Mouse (Mus musculus) retina, postnatal 7 days (tissue): ENCODE measurements around the gene 4930451I11Rik.
A peak's percentile ranks its signal among the peaks of the same experiment; 100 is the strongest.

ENCODE experiments used
- DNase-seq: peaks from one replicate; pipeline ENCODE4 v3.0.0-alpha.2; 2012; ENCODE audit warnings: low read depth, low spot score

The 4930451I11Rik gene

DNA sequence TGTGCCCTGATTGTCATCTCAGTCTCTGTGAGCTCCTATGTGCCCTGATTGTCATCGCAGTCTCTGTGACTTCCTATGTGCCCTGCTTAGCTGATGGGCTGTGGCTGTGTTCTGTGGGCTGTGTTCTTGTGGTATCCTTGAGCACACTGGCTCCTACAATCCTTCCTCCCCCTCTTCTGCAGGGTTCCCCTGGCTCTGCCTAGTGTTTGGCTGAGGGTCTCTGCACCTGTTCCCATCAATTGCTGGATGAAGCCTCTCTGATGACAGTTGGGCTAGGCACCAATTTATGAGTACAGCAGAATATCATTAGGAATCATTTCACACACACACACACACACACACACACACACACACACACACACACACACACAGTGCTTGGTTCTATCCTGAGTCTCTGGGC lies 1.9 kb upstream of the 4930451I11Rik start:
- DNase-seq = no peak

DNA sequence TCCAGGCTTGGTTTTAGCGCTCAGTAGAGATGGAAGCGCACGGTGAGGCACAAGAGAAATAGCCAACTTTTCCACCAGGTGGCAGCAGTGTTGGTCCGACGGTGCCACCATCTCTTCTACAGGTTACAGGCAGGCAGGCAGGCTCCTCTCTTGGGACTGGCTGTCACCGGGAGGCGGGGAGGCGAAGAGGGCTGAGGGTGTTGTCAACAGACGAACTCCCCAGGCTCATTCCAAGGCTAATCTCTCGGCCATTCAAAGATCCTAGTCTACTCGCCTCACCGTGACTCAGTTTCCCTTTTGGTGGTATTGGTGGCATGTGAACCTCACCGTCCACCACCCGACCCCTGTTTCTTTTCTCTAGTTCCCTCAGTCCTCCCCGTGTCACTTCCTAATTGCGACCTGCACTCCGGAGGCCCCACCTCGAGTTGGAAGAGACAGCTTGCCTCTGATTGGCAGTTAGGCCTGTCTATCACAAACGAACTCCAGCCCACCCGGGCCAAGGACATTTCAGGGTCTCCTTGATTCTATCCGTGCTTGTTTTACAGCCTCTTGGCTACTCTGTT lies 678 bp upstream of the 4930451I11Rik start:
- peak; percentile 71 for DNase-seq

- peak; percentile 53 for DNase-seq
Measured at GRCm38 (mm10) chr7:126825952-126826351, 5.5 kb downstream of the 4930451I11Rik start.

- no peak for DNase-seq
Measured at GRCm38 (mm10) chr7:126825403-126825802, 6.0 kb downstream of the 4930451I11Rik start.

GRCm38 (mm10) chr7:126823940-126824339 lies 7.5 kb downstream of the 4930451I11Rik start:
- DNase-seq = no peak

- peak; percentile 49 for DNase-seq
Measured at GRCm38 (mm10) chr7:126823202-126823711, 8.2 kb downstream of the 4930451I11Rik start.

DNA sequence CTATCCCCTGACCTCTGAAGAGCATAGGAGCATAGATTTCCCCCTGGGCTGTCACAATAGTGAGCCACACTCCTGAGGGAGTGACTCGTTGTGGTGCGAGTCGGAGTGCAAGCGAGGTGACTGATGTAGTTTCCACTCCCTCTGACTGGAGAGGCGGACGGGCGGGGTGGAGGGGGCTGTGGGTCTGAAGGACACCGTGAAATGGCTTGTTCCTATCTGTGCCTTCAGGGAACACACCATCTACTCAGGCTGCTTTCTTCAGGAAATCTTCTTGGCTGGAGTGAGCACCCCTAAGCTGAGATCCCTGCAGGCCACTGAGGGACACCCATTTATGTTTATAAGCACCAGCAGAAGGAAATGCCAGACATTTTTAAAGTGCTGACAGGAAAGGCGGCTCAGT lies 8.7 kb downstream of the 4930451I11Rik start:
- no peak for DNase-seq

DNA sequence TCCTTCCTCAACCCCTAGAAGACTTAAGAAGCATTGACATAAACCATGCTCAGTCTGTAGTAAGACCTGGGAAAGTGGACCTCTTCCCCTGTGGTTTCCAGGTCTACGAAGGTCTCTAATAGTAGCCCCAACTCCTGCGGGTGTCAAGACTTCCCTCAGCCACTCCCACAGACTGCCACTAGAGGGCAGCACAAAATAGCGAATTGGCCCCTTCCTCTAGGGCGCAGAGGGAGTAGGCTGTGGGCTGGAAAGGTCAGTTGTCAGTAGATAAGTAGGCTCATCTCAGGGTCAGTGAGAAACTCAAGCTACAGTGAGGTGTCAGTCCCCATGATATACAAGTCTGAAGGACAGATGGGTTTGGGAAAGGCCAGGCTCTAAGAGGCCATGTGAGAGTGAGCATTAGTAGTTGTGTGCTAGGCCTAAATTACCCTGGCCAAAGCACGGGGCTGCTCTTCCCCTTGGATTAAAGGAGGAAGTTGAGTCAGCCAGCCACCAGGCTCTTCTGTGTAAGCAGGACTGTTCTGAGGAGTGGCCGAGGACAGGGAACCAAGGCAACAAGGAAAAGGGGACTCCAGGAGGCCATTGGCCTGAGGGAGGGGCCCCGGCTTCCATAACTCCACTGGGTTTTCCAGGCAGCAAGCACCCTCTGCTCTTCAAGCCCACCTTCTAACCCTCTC lies 9.5 kb downstream of the 4930451I11Rik start:
- DNase-seq = peak; percentile 90

- no peak for DNase-seq
Measured at GRCm38 (mm10) chr7:126818818-126819217, 12.6 kb downstream of the 4930451I11Rik start.

DNA sequence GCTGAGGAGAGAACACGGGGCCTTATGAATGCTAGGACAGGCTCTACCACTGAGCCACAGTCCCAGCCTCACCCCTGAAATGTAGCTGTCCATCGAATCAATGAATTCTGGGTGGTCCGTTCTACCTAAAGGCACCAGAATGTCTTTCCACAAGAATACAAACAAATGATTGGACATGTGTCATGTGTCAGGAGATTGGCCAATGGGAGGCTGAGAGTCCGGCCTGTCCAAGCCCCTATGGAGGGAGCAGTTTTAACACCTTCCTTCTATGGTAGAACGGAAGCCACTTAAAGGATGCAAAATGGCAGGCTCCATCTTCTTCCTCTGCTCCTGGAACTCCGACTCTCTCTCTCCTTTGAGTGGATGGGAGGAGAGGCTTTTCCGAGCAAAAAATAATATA lies 13.8 kb downstream of the 4930451I11Rik start:
- no peak for DNase-seq

DNA sequence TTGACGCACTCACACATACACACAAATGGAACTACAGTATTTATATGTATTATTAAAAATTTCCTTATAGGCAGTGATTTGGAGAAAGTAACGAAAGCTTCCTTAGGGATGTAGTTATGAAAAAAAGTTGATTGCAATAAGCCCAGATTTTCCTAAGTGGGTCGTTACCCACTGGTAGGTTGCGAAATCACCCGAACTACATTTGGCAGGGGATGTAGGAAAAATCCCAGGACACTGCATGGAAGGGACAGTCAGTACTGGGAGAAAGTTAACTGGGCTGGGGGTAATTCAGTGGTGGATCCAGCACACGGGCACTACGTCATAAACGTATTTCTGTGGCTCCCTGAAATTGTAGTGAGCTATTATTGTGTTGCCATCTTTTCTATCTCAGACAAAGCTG lies 14.9 kb downstream of the 4930451I11Rik start:
- no peak for DNase-seq

- no peak for DNase-seq
Measured at GRCm38 (mm10) chr7:126815726-126816222, 15.7 kb downstream of the 4930451I11Rik start.

DNA sequence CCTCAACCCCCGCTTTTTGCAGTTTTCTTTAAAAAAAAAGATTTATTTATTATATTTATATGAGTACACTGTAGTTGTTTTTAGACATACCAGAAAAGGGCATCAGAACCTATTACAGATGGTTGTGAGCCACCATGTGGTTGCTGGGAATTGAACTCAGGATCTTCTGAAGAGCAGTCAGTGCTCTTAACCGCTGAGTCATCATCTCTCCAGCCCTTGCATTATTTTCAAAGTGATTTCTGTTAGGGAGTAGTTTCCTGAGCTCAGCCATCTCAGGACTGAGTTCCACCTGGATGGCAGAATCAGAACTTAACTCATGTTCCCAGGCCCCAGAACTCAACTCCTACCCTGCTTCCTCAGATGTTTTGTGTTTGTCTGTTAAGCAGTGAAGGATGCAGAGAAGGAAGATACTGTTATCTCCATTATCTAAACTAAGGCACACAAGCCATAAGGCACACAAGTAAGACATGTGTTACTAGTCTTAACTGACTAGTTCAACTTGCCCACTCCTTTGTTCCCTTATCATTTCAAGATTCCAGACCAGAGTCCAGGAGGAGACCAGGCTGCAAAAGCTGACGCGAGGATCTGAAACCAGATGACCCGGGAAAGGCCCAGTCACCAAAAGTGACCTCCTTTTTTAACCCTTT lies 21.6 kb downstream of the 4930451I11Rik start:
- DNase-seq = no peak

- no peak for DNase-seq
Measured at GRCm38 (mm10) chr7:126808703-126809455, 22.6 kb downstream of the 4930451I11Rik start.

DNA sequence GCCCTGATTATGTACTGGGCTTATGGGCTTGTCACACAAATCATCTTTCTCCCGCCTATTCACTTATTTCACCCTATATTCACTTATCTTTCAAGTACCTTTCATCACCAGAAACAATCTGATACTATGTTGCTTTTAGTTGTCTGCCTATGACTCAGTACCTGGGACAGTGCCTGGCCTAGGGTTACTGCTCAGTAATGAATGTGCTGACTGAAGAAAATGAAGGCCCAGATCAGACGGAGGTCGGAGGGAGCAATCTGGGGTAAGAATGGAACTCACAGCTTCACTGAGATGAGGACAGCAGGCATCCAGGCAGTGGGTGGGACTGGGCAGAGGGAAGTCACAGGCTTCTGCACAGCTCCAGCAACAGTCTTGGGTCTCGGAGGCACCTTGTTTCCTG lies 24.0 kb downstream of the 4930451I11Rik start:
- DNase-seq = no peak

- no peak for DNase-seq
Measured at GRCm38 (mm10) chr7:126806956-126807355, 24.5 kb downstream of the 4930451I11Rik start.

GRCm38 (mm10) chr7:126803751-126804150 lies 27.7 kb downstream of the 4930451I11Rik start:
- no peak for DNase-seq

DNA sequence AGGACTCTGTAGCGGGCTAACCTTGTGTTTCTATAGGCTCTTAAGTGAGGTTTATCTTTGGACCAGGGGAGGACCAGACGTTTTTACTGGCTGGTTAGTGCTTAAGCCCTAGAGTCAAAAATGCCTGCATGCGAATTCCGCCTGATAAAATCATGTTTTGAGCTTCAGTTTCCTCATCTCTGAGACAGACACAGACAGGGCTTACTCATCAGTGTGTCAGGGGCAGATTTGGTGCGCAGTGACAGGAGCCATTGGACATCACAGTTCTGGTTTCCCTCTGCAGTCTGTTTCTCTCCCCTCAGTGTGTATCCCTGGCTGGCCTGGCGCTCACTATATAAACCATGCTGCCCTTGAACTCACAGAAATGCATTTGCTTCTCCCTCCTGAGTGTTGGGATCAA lies 28.3 kb downstream of the 4930451I11Rik start:
- DNase-seq = no peak

DNA sequence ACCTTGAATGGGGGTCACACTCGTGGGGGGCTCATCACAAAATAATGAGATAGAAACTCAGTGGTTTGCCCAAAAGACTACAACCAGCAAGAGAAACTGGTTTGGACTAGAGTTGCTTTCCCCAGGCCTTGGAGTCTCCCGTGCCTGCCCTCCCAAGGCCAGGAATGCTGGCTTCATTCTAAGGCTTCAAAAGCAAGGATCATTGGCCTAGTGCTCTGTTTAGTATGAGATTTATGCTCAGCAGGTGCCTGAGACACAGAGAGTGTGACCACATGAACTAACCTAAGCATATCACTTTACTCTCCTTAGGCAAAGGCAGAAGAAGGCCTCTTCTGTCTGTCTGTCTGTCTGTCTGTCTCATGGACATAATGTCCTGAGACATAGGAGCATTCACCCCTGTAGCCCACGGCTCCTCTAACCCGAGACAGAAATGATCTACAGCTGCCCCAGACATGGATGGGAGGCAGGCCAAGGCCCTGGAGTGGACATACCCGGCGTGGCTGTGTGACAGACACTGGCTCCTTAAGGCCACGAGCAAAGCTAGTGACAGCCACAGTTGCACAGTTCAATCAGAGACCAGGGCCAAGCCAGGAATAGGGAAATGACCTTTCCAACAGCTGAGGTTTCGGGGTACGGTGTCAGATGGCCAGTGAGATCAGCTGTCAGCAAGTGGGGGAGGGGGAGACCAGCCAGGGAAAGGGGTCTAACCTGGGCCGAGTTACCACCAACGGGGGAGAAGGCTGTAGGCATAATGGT lies 29.1 kb downstream of the 4930451I11Rik start:
- DNase-seq = no peak

DNA sequence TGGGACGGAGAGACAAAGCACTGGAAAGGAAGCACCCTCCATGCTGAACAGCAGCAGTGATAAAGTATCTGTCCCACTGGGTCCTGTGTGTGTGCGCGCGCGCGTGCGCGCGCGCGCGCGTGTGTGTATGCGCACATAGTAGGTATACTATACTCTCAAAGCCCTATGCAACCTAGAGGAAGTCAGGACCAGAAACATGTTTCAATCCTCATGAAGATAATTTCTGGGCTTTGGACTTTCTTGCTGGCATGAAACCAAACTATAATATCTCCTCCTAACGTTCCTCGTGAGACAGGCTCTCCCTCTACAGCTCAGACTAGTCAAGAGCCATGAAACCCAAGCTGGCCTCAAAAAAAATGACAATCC lies 30.4 kb downstream of the 4930451I11Rik start:
- no peak for DNase-seq
